16 mouse cellular contexts compared by ENCODE assay signal in the genomic region with DNA sequence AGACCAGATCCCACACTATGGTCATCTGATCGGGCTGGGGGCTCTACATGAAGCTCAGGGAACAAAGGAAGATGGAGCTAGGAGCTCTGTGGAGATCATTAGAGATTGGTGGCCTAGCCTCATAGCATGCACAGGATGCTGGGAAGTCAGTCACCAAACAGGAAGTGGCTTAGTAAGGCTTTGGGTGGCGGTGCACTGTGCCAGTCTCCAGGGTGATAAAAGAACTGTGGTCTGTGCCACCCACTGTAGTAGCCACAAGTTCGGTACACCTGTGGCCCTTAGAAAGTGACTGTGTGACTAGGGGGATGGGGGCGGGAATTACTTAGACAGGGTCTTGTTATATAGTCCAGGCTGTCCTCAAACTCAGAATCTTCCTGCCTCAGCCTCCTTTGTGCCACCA. TPM values are rescaled to one million over a fixed set of nuclear protein-coding genes. Genes with fewer than 3 reads are reported as not detected.
DNase-seq lines count a peak whose midpoint lies in the region; ATAC-seq and TF ChIP-seq lines count a peak whose summit lies in the region.
"Had no signal": no experiment of that assay in that cellular context is flagged by ENCODE, and none has a peak within 500 bp of the region (broad histone marks: within the 10 kb centered on the region; RNA-seq: fewer than 3 reads in every experiment).

No protein-coding gene starts in this region.

- no peak overlapping the region for H3K4me3 ChIP-seq in lung, adult 2 months (replicated peaks; ENCODE audit: extremely low read depth, low read depth, low read length)
- H3K4me3 ChIP-seq: forebrain, embryonic 15.5 days; limb, embryonic 15.5 days; liver, embryonic 15.5 days; megakaryocyte, embryonic 14.5 days had no signal

- intact Hi-C loops in left cerebral cortex, postnatal 36 days (cut with DNase I): no loop called here
- intact Hi-C loops in heart, postnatal 25 days (cut with DNase I): loop anchor here (2.0 kb wide), 1 partner anchor 35 kb away; no protein-coding TSS in a partner anchor

- peak; percentile 30 for DNase-seq in lung, postnatal 36 days
- DNase-seq in lung, adult 2 months: no peak
- DNase-seq in CD4-positive, CD25-positive, alpha-beta regulatory T cell, adult 2 months (ENCODE audit: low read depth, low spot score): peak; percentile 60
- peak; percentile 64 for DNase-seq in induced T-regulatory cell, adult 2 months (ENCODE audit: low read depth)
- no peak for DNase-seq in left cerebral cortex, postnatal 36 days (ENCODE audit: low spot score in 2 of 2)
- no peak for DNase-seq in heart, postnatal 25 days (ENCODE audit: low spot score)
- no peak for DNase-seq in right cerebral cortex, postnatal 25 days
- DNase-seq: heart, adult 11 months; kidney, adult 2 months; right cerebral cortex, adult 18-20 months had no signal

- 68% methylated on average over 4 of the region's 4 CpGs for WGBS in lung, adult 2 months

- TF ChIP-seq POLR2A in lung, adult 2 months (IDR thresholded peaks at IDR 0.05; ENCODE audit: borderline replicate concordance, extremely low read depth, low read depth, low read length): no peak

- peak; percentile 31; the same call in 1 of the 2 replicates for ATAC-seq in neutrophil, adult 5-6 weeks (ENCODE audit: extremely low read depth, insufficient number of reproducible peaks, low FRiP score, poor library complexity, severe bottlenecking)
- ATAC-seq: forebrain, embryonic 15.5 days; midbrain, embryonic 16.5 days had no signal

- TF ChIP-seq CTCF in lung, adult 2 months (IDR thresholded peaks at IDR 0.05; ENCODE audit: insufficient read depth, low read length): no peak

- H3K4me1 ChIP-seq in lung, adult 2 months (ENCODE audit: control insufficient read depth, insufficient read depth, low read length): no peaks in the 10 kb centered on the region; the same call in 1 of the 2 replicates
- H3K4me1 ChIP-seq: forebrain, embryonic 15.5 days had no signal

RNA-seq across cellular contexts. Expression of gene Adcy7, which starts 33.6 kb away (rescaled TPM):
- polyA plus RNA-seq in lung, adult 2 months (2012; rRNA removed): 57.0 and 60.0 TPM in 2 replicates
- total RNA-seq in neutrophil, adult 5-6 weeks (2017): 106 and 107 TPM in 2 replicates
- total RNA-seq in left cerebral cortex, postnatal 36 days (2021): 1 to 10 TPM; 4.7 TPM
- 1 to 10 TPM; 7.0 to 8.8 TPM for total RNA-seq in heart, postnatal 25 days (2021)

RNA-seq across cellular contexts. Expression of gene Brd7, which starts 56.2 kb away (rescaled TPM):
- 18.6 and 28.5 TPM in 2 replicates for polyA plus RNA-seq in lung, adult 2 months (2012; rRNA removed)
- total RNA-seq in neutrophil, adult 5-6 weeks (2017): 52.3 and 68.8 TPM in 2 replicates
- 10 to 100 TPM; 48.2 to 66.4 TPM for total RNA-seq in left cerebral cortex, postnatal 36 days (2021)
- 10 to 100 TPM; 83.5 to 88.0 TPM for total RNA-seq in heart, postnatal 25 days (2021)

Comparison
In these comparisons a context has a peak if more than half of its experiments do, and no peak if none do; other contexts are left out.
1. DNase-seq: peak in lung, postnatal 36 days (single experiment), CD4-positive, CD25-positive, alpha-beta regulatory T cell, adult 2 months (single experiment) and induced T-regulatory cell, adult 2 months (single experiment); none in lung, adult 2 months (single experiment), left cerebral cortex, postnatal 36 days (0 of 2), heart, postnatal 25 days (single experiment) and right cerebral cortex, postnatal 25 days (single experiment).
2. RNA of gene Adcy7, which starts 33.6 kb away (total RNA-seq): 106 to 107 TPM in neutrophil, adult 5-6 weeks; 7.0 to 8.8 TPM in heart, postnatal 25 days and 4.7 TPM in left cerebral cortex, postnatal 36 days; every median in the first group is over 10 times any median in the second.